Mouse (Mus musculus) brown adipose tissue, adult 24 weeks (tissue): Measurements from ENCODE around the gene Pias3. TPM values are rescaled to one million over a fixed set of nuclear protein-coding genes. Genes with fewer than 3 reads are reported as not detected.

Experiments used
- H3K27ac ChIP-seq: fragments of 200-500 bp; replicated peaks from 2 replicates; pipeline ENCODE4 v1.5.1; 2012; ENCODE audit warnings: low read depth, mild to moderate bottlenecking, low read length
- H3K4me1 ChIP-seq: fragments of 200-500 bp; 2 replicates; pipeline ENCODE4 v1.6.1; 2012; ENCODE audit warnings: low read length, mixed read lengths; ENCODE audit not compliant: control insufficient read depth, insufficient read depth, insufficient read length
- H3K4me3 ChIP-seq: fragments of 200-500 bp; 2 replicates; pipeline ENCODE4 v1.5.1; 2012; ENCODE audit warnings: low read depth, mild to moderate bottlenecking, low read length, moderate library complexity; ENCODE audit not compliant: insufficient read depth
- polyA plus RNA-seq: library from polyadenylated mRNA; stranded (reverse); fragments of >200 nt; gene quantifications from 2 replicates; pipeline ENCODE4 v1.2.4, GENCODE M21; 2012; ENCODE audit not compliant: missing spikeins, insufficient read depth, insufficient read length

Gene Pias3
- polyA plus RNA-seq, 1 experiment: 8.2 TPM

DNA sequence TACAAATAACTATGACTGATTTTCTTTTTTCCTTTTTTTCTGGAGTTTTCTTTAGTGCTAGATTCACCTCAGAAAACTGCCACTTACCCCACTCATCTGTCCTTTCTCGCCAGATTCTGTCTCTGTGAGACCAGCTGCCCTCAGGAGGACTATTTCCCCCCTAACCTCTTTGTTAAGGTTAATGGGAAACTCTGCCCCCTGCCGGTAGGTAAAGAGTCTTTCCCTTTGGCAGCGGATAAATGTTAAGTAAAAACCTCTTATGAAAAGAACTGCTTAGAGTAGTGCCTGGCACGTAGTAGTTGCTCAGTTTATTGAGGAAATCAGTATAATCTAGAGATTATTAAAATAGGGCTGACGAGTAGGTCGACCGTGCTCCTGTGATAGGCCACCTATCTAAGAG is 4.2 kb downstream of the Pias3 start:
- no peak overlapping the region for H3K27ac ChIP-seq
- no peaks in the 10 kb centered on the region for H3K4me1 ChIP-seq
- no peak overlapping the region for H3K4me3 ChIP-seq

DNA sequence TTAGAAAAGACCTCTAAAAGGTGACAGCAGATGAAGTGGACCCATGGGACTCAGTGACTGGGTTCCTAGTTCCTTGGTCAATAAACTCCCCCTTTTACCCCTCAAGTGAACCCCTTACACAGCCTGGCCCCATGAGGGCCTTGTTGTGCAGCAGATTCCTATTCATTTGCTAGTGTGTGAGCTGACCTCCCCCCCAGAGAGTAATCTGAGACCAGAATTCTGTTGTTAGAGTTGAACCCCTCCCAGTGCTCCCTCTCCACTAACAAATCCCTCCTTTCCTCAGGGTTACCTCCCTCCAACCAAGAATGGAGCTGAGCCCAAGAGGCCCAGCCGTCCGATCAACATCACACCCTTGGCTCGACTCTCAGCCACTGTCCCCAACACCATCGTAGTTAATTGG is 4.8 kb downstream of the Pias3 start:
- Histone ChIP-seq H3K27ac (no peak overlapping the region), H3K4me1 (no peaks in the 10 kb centered on the region), H3K4me3 (no peak overlapping the region)

DNA sequence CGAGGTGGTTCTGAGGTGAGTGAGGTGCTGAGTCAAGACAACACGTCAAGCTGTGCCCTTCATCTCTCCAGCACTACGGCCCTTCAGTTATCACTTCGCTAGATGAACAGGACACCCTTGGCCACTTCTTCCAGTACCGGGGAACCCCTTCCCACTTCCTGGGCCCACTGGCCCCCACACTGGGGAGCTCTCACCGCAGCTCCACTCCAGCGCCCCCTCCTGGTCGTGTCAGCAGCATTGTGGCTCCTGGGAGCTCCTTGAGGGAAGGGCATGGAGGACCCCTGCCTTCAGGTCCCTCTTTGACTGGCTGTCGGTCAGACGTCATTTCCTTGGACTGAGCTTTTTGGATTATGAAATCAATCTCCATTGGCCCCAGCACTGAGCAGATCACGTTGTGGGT is 8.6 kb downstream of the Pias3 start:
- Histone ChIP-seq H3K4me1 (no peaks in the 10 kb centered on the region), H3K27ac (no peak overlapping the region), H3K4me3 (no peak overlapping the region)

DNA sequence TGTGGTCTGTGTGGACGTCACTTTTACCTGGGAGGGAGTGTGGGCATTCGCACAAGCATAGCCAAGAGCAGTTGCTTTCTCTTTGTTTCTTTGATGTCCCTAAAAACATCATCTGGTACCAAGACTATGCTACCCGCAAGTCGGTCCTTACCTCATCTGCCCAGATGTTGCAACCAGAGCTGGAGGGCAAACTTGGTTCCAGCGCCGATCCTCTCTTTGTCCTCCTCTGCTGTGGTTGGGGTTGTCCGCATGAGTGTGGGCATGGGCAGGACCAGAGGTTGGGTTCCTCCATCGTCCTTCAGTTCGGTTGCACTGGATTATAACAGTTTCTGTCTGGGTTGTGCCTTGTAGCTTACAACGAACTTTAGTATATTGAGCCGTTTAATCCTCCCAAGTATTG is 10.0 kb downstream of the Pias3 start:
- Histone ChIP-seq H3K4me3 (no peak overlapping the region), H3K4me1 (no peaks in the 10 kb centered on the region), H3K27ac (no peak overlapping the region)

GRCm38 (mm10) chr3:96706984-96707383 is 10.8 kb downstream of the Pias3 start:
- no peak overlapping the region for H3K27ac ChIP-seq
- no peaks in the 10 kb centered on the region for H3K4me1 ChIP-seq
- no peak overlapping the region for H3K4me3 ChIP-seq

GRCm38 (mm10) chr3:96707903-96708683 is 11.9 kb downstream of the Pias3 start, which contains the start of gene Nudt17:
TSS of gene Nudt17 (minus strand) at chr3:96708562.
- Histone ChIP-seq H3K27ac (no peak within 1 kb of the TSS), H3K4me3 (peak within 1 kb of the TSS; percentile 74)

GRCm38 (mm10) chr3:96708684-96709064 is 12.5 kb downstream of the Pias3 start:
- Histone ChIP-seq H3K27ac (no peak overlapping the region), H3K4me3 (no peak overlapping the region), H3K4me1 (no peaks in the 10 kb centered on the region)

More at GRCm38 (mm10) chr3:96707903-96708683, 11.9 kb downstream of the Pias3 start, which contains the start of gene Nudt17:
- no peaks in the 10 kb centered on the region for H3K4me1 ChIP-seq

DNA sequence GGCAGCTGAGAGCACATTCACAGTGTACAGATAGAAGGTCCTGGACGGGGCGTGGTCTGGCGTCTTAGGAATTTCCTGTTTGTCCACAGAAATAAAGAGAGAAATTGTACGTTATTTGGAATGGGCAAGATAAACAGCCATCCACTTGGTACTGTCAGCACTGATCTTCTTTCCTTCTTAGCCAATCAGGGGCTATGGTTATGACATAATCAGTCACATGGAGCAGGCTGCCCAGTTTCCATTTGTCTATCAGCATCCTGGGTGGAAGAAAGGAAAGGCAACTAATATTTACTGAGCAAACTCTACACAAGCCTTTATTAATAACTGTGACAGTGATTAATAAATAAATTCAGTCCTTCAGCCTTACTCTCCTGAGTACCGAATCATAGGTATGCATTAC is 18.1 kb downstream of the Pias3 start:
- Histone ChIP-seq H3K4me3 (no peak overlapping the region), H3K4me1 (no peaks in the 10 kb centered on the region)

DNA sequence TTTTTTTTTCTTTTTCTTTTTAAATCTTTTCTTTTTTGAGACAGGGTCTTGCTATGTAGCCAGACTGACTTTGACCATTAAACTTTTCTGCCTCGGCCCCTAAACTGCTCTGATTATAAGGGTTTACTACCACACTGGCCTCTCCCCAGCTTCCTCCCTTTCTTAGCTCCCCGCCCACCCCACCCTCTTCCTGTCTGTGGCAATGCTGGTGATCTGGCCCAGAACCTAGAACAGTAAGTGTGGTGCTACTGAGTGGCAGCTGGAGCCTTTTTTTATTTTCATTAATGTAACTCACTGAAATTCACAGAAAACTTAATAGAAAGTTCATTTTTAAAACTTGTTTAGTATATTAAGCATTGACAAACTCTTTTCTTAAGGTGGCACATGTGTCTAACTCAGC is 19.7 kb downstream of the Pias3 start:
- Histone ChIP-seq H3K4me3 (no peak overlapping the region), H3K4me1 (no peaks in the 10 kb centered on the region), H3K27ac (peak overlapping the region; percentile 38; the same call in 1 of the 2 replicates)

More for the DNA sequence above, 18.1 kb downstream of the Pias3 start:
- H3K27ac ChIP-seq: no peak overlapping the region

DNA sequence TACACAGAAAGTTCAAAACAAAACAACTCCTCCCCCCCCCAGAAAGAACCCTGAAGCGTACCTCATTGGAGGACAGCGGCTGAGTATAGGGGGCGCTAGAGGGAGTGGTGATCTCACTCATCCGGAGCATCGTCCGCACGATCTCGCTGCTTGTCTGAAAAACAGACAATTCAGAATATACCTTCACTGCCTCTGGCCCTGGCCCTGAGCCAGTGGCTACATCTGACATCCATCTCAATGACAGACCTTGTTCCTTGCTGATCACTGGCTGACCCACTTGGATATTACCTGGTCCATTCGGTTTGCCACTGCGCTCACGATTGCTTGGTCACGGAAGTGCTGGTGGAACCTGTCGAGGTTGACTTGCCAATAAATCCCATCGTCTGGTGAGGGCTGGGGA is 23.0 kb downstream of the Pias3 start:
- Histone ChIP-seq H3K27ac (no peak overlapping the region), H3K4me3 (no peak overlapping the region), H3K4me1 (no peaks in the 10 kb centered on the region)

- peaks cover 9% of the 10 kb centered on the region for H3K4me1 ChIP-seq
- peak within 1 kb of the TSS; percentile 83 for H3K27ac ChIP-seq
- H3K4me3 ChIP-seq: peak within 1 kb of the TSS; percentile 92
These were observed 31.2 kb downstream of the Pias3 start, which contains the start of the genes Polr3c and Rnf115 for GRCm38 (mm10) chr3:96727343-96727827. TSS of gene Polr3c (minus strand) at chr3:96727628. TSS of gene Rnf115 (plus strand) at chr3:96727664.

GRCm38 (mm10) chr3:96727828-96728633 is 31.8 kb downstream of the Pias3 start:
- Histone ChIP-seq H3K4me3 (peak overlapping the region; percentile 92), H3K4me1 (peaks cover 9% of the 10 kb centered on the region)

DNA sequence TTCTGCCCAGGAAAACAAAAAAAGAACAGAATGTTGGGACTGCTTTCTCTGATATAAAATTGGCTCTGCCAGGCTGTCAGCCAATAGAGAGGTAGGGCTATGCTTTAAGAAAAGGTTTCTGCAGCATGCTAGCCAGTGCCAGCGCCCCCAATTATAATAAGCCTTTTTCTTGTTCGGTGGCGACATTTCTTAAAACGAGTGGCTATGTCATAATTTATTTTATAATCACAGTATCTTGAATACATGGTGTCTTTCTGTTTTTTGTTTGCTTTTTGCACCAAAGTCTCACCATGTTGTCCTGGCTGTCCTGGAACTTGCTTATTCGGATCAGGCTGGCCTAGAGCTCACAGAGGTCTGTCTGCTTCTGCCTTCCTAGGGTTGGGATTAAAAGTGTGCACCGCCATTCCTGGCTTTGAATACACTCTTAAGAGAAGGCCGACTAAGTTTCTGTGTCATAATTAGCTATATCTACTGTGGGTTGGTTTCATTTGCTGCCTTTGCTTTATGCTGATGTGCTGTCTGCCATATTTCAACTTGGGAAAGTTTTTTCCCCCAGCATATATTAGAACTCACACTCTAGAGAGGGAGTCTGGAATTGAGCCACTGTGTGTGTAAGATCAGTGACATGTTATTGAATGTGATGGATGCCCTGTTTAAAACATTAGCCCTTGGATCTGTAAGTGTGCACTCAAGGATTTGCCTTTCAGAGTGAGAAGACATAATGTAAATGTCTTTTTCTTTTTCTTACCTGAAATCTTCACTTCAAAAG is 32.6 kb downstream of the Pias3 start:
- H3K27ac ChIP-seq: peak overlapping the region; percentile 78; the same call in 1 of the 2 replicates
- H3K4me1 ChIP-seq: peaks cover 9% of the 10 kb centered on the region
- peak overlapping the region; percentile 92 for H3K4me3 ChIP-seq

More at GRCm38 (mm10) chr3:96727828-96728633, 31.8 kb downstream of the Pias3 start:
- peak overlapping the region; percentile 78 for H3K27ac ChIP-seq

DNA sequence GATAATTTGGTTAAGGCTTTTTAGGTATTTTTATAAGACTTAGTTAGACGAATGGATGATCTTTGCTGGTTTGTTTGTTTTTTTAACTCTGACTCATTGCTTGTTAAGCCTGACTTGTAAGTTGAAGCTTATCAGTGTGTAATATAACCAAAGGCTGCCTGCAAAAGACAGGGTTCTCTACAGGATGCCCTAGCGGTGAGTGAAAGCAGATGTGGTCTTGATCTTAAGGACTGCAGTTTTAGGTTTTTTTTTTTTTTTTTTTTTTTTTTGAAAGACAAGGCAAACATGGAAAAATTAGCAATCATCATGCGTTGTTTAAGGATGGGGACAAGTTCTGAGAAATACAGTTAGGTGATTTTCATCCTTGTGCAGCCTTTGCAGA is 33.2 kb downstream of the Pias3 start:
- H3K4me3 ChIP-seq: no peak overlapping the region
- peaks cover 9% of the 10 kb centered on the region for H3K4me1 ChIP-seq
- no peak overlapping the region for H3K27ac ChIP-seq

DNA sequence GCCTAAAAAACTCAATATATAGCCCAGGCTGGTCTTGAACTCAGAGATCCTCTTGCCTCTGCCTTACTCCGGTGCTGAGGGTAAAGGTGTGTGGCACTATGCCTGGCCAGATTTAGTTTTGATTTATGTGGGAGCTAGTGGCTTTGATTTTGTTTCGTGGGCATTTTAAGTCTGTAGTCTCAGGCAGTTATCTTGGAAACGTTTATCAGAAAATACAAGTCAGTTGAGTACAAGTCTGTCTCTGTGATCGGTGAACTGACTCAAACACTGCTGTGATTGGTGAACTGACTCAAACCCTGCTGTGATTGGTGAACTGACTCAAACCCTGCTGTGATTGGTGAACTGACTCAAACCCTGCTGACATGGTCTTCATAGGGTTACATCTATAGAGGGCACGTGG is 34.6 kb downstream of the Pias3 start:
- no peak overlapping the region for H3K4me3 ChIP-seq
- peaks cover 11% of the 10 kb centered on the region for H3K4me1 ChIP-seq
- H3K27ac ChIP-seq: no peak overlapping the region
